Mouse (Mus musculus) kidney, embryonic 16.5 days (tissue): ENCODE results near the gene Aste1. TPM values are rescaled to one million over a fixed set of nuclear protein-coding genes. Genes with fewer than 3 reads are reported as not detected.

Experiments
- ATAC-seq: fragments of 200-750 bp; cut with Nextera tagmentation; 2 replicates; pipeline ENCODE4 v1.8.0; 2017; ENCODE audit warnings: moderate TSS enrichment; ENCODE audit not compliant: low FRiP score, low TSS enrichment
- H3K27ac ChIP-seq: fragments of 300-500 bp; sonication (generic); 2 replicates; pipeline ENCODE4 v1.5.1; 2014; ENCODE audit warnings: low read length
- H3K27me3 ChIP-seq: fragments of 300-500 bp; sonication (generic); 2 replicates; pipeline ENCODE4 v1.6.1; 2014; ENCODE audit warnings: low read length, control low read depth, mixed read lengths; ENCODE audit not compliant: insufficient read depth
- H3K36me3 ChIP-seq: fragments of 300-500 bp; sonication (generic); 2 replicates; pipeline ENCODE4 v1.6.1; 2014; ENCODE audit warnings: low read length, control low read depth, mixed read lengths; ENCODE audit not compliant: insufficient read depth
- H3K4me1 ChIP-seq: fragments of 300-500 bp; sonication (generic); 2 replicates; pipeline ENCODE4 v1.6.1; 2014; ENCODE audit warnings: low read length, control low read depth, mixed read lengths; ENCODE audit not compliant: insufficient read depth
- H3K4me2 ChIP-seq: fragments of 300-500 bp; sonication (generic); replicated peaks from 2 replicates; pipeline ENCODE4 v1.6.1; 2014; ENCODE audit warnings: low read depth, low read length
- H3K4me3 ChIP-seq: fragments of 300-500 bp; sonication (generic); 2 replicates; pipeline ENCODE4 v1.5.1; 2014; ENCODE audit warnings: mild to moderate bottlenecking, low read length
- H3K9ac ChIP-seq: fragments of 300-500 bp; sonication (generic); replicated peaks from 2 replicates; pipeline ENCODE4 v1.6.1; 2014; ENCODE audit warnings: low read length
- H3K9me3 ChIP-seq: fragments of 300-500 bp; sonication (generic); 2 replicates; pipeline ENCODE4 v1.6.1; 2016; ENCODE audit warnings: low read length, control low read depth
- WGBS: fragments of 180-500 bp; shearing (Covaris S2); extraction: QIAGEN DNeasy Blood & Tissue Kit; methylation state at CpG from one replicate; pipeline ENCODE4 v1.1.7; 2014; 5-methylcytosine and 5-hydroxymethylcytosine counted together
- polyA plus RNA-seq: library from polyadenylated mRNA; unstranded; fragments of >200 nt; fragmentation: Nextera tagmentation; extraction: Ambion mirVana; gene quantifications from 2 replicates; pipeline ENCODE4 v1.2.1, GENCODE M21; 2015

Aste1 gene
- polyA plus RNA-seq, 1 experiment from 2014 or later: 15.1 TPM

DNA sequence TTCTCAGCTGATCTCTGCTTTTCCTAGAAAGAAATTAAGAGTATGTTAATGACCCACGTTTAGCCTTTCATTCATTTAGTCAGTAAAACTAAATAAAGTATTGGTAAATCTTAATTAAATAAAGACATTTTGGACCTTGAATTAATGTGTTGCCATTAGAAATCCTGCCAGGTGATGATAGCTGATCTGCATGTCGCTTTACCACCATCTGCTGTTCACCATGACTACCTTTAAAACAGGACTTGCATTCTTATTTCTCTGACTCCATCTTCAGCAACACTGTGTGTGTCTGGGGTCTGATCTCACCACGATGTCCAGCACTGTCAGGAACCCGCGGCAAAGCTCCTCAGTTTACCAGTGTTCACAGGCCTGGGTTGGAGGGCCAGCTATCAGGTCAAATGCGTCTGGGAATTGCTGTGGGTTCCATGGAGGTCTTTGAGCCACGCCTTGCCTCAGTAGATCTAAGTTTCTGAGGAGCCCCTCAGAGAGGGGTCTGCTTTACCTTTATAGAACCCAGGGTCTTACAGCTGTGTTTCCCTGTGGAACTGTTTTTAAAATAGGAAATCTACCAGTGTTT, 18.1 kb upstream of the Aste1 start:
- Histone ChIP-seq H3K4me2 (no peak overlapping the region), H3K4me1 (no peaks in the 10 kb centered on the region), H3K27ac (no peak overlapping the region), H3K9ac (no peak overlapping the region), H3K9me3 (no peaks in the 10 kb centered on the region), H3K4me3 (no peak overlapping the region), H3K27me3 (no peaks in the 10 kb centered on the region), H3K36me3 (no peaks in the 10 kb centered on the region)
- WGBS: 82% methylated on average over 7 of the region's 7 CpGs
- ATAC-seq: no peak

DNA sequence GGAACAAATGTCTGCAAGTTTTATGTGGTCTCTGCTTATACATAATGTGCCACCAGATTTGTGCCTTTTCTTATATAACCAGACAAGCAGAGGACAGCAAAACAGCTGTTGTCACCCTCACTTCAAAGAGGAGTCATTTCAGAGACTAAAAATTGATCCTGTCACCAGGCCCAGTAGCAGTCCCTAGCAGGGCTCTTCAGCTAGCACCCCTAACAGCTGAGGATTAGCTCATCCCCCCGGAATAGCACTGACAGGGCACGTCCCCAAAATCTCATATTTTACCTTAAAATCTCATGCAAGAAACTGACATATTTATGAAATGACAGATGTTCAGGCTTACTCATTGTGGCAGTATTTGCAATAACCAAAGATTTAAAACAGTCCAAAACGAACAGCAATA, 17.6 kb upstream of the Aste1 start:
- WGBS: 68% methylated on average over 3 of the region's 3 CpGs
- Histone ChIP-seq H3K4me1 (no peaks in the 10 kb centered on the region), H3K36me3 (no peaks in the 10 kb centered on the region), H3K27me3 (no peaks in the 10 kb centered on the region), H3K27ac (no peak overlapping the region), H3K9me3 (no peaks in the 10 kb centered on the region), H3K4me2 (no peak overlapping the region), H3K9ac (no peak overlapping the region), H3K4me3 (no peak overlapping the region)
- no peak for ATAC-seq

DNA sequence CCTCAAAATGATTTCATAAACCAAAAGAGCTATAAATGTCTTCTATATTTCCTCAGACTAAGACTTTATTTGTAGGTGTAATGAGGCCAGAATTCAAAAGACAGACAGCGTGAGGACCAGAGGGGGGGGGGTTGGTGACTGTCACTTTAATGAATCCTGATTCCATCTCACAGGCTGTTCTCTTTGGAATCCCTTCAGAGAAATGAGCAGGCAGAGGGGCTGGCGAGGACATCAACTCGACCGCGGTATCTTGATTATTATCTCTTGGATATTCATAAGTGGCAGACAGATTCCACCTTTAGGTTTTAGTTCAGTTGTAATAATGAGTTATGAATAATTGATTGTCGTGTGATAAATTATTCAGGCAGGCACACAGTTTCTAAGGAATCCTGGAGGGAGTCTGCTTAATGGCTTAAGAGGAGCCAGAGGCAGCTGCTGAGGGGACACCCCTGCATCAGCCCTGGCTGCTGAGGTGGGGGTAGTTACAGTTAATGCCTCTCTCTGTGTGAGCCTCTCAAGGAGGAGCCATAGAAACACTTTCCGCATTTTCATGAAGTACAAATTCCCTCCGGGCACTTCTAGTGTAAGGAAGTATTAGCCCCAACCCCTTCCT, 15.6 kb upstream of the Aste1 start:
- H3K4me2 ChIP-seq: no peak overlapping the region
- WGBS: 74% methylated on average over 8 of the region's 8 CpGs
- no peaks in the 10 kb centered on the region for H3K4me1 ChIP-seq
- no peak overlapping the region for H3K27ac ChIP-seq
- ATAC-seq: no peak
- no peak overlapping the region for H3K4me3 ChIP-seq
- H3K9ac ChIP-seq: no peak overlapping the region
- H3K27me3 ChIP-seq: no peaks in the 10 kb centered on the region
- no peaks in the 10 kb centered on the region for H3K9me3 ChIP-seq
- H3K36me3 ChIP-seq: no peaks in the 10 kb centered on the region

DNA sequence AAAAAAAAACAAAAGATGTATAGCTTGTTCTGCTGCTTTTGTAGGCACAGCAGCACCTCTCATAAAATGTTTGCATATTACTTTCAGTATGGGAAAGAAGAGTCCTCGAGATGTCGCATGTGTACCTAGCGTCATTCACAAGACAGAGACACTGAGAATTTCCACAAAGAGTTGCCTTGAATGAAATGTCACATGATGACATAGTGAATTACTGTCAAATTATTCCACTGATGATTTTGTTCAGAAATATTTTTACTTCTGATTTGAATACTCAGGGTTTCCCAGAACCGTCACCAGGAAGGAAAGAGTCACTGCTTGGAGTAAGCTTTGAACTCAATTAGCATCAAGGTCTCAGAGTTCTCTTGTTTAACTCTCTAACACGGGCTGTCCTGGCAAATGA, 7.8 kb upstream of the Aste1 start:
- H3K9me3 ChIP-seq: no peaks in the 10 kb centered on the region
- no peaks in the 10 kb centered on the region for H3K36me3 ChIP-seq
- H3K27me3 ChIP-seq: no peaks in the 10 kb centered on the region
- H3K4me3 ChIP-seq: no peak overlapping the region
- 75% methylated on average over 5 of the region's 5 CpGs for WGBS
- H3K9ac ChIP-seq: no peak overlapping the region
- no peak overlapping the region for H3K4me2 ChIP-seq
- no peak for ATAC-seq
- H3K4me1 ChIP-seq: no peaks in the 10 kb centered on the region
- no peak overlapping the region for H3K27ac ChIP-seq

DNA sequence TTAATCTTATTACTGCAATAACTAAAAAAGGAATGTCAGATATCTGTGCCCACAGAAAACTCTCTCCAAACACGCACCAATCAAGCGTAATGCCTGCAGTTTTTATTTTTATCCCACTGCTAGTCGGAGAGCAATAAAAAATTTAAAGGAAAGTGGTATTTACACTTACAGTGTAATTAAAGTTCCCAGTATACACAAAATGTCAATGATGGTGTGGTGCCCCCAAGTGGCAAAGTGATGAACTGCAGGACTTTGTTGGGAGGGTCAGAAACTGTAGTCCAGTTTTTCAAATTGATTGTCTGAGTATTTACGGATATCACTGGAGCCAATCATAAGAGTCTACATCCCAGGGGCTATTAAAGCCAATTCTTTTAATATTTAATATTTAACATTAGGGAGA, 5.9 kb upstream of the Aste1 start:
- H3K4me3 ChIP-seq: no peak overlapping the region
- 12% methylated on average over 4 of the region's 4 CpGs for WGBS
- no peak overlapping the region for H3K27ac ChIP-seq
- H3K27me3 ChIP-seq: no peaks in the 10 kb centered on the region
- no peak overlapping the region for H3K4me2 ChIP-seq
- no peaks in the 10 kb centered on the region for H3K4me1 ChIP-seq
- ATAC-seq: no peak
- H3K36me3 ChIP-seq: no peaks in the 10 kb centered on the region
- H3K9ac ChIP-seq: no peak overlapping the region
- H3K9me3 ChIP-seq: no peaks in the 10 kb centered on the region

DNA sequence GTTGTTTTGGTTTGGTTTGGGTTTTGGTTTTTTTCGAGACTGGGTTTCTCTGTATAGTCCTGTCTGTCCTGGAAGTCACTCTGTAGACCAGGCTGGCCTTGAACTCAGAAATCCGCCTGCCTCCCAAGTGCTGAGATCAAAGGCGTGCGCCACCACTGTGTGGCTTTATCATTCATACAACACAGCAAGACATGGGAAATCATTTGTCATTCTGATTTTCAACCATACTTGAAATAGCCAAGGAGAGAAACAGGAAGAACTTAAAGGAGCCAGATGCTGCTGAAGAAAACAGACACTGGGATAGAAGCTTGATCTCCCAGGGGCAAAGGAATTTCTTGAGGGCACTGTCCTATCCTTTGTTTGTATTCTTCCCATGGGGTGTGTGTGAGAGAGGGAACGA, 4.6 kb upstream of the Aste1 start:
- H3K4me3 ChIP-seq: no peak overlapping the region
- H3K36me3 ChIP-seq: no peaks in the 10 kb centered on the region
- no peak overlapping the region for H3K27ac ChIP-seq
- H3K4me2 ChIP-seq: no peak overlapping the region
- H3K27me3 ChIP-seq: no peaks in the 10 kb centered on the region
- 68% methylated on average over 4 of the region's 5 CpGs for WGBS
- no peak for ATAC-seq
- H3K9ac ChIP-seq: no peak overlapping the region
- no peaks in the 10 kb centered on the region for H3K4me1 ChIP-seq
- H3K9me3 ChIP-seq: no peaks in the 10 kb centered on the region

DNA sequence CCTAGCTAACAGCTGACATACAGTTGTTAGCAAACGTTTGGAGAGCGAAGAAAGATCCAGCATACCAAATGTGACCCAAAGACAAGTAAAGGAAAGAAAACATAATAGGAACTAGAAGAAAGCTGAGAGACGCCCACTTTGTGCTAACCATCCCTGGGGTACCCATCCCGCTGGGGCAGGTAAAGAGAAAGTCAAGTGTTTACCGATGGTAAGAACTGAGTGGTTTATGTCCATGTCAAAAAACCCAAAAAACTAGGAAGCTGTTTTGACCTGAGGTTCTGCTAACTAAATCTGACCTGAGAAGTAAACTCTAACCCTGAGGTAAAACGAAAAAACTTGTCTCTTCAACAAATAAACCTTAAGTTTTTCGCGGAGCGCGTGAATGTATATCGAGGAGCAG, 472 bp upstream of the Aste1 start:
- 14% methylated on average over 11 of the region's 11 CpGs for WGBS
- Histone ChIP-seq H3K4me1 (peaks cover 21% of the 10 kb centered on the region), H3K27ac (no peak overlapping the region), H3K36me3 (peaks cover 14% of the 10 kb centered on the region), H3K4me2 (peak overlapping the region; percentile 74), H3K9me3 (no peaks in the 10 kb centered on the region), H3K9ac (peak overlapping the region; percentile 43; the same call in 1 of the 2 replicates), H3K27me3 (no peaks in the 10 kb centered on the region), H3K4me3 (peak overlapping the region; percentile 73)
- peak; percentile 23; the same call in 1 of the 2 replicates for ATAC-seq

DNA sequence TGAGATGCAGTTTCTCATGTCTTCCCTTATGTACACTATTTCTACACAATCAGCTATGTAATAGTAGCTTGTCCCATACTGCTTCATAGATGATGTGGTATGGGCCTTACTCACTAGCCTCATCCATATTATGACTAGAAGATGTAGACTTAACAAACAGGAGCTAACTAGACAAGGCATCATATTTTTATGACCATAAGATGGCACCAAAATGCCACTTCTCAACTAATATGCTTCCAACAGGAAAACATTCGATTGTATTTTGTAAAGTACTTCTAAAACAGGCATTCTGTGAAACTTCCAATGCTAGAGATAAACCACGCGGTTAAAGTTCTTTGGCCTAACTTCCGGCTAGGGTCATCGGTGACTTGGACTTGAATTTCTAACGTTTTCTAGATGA, 13.4 kb downstream of the Aste1 start:
- no peaks in the 10 kb centered on the region for H3K9me3 ChIP-seq
- no peak for ATAC-seq
- H3K27ac ChIP-seq: no peak overlapping the region
- H3K27me3 ChIP-seq: no peaks in the 10 kb centered on the region
- no peaks in the 10 kb centered on the region for H3K4me1 ChIP-seq
- H3K36me3 ChIP-seq: peaks cover 34% of the 10 kb centered on the region
- H3K9ac ChIP-seq: no peak overlapping the region
- H3K4me3 ChIP-seq: no peak overlapping the region
- no peak overlapping the region for H3K4me2 ChIP-seq
- WGBS: 88% methylated on average over 6 of the region's 6 CpGs

DNA sequence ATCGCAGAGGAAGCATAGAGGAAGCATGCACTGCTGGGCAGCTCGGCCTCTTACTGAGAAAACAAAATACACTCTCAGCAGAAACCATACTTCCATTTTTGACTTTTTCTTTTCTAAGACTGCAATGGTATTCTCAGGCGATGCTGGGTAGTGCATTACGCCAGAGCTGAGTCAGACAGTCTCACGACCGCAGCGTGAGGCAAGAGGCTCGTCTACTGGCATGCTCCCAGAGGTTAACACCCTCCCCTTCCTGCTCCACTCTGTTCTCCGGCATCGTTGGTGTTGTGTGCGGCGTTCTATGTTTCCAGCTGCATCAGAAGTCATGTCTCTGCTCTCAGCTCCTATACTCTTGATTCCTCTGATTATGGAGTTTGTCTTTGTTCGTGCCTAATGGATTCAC, 63.8 kb downstream of the Aste1 start:
- H3K9ac ChIP-seq: no peak overlapping the region
- WGBS: 90% methylated on average over 13 of the region's 13 CpGs
- no peak overlapping the region for H3K4me2 ChIP-seq
- H3K4me3 ChIP-seq: no peak overlapping the region
- ATAC-seq: no peak
- no peaks in the 10 kb centered on the region for H3K27me3 ChIP-seq
- peaks cover 28% of the 10 kb centered on the region for H3K36me3 ChIP-seq
- H3K4me1 ChIP-seq: no peaks in the 10 kb centered on the region
- H3K27ac ChIP-seq: no peak overlapping the region
- H3K9me3 ChIP-seq: no peaks in the 10 kb centered on the region

DNA sequence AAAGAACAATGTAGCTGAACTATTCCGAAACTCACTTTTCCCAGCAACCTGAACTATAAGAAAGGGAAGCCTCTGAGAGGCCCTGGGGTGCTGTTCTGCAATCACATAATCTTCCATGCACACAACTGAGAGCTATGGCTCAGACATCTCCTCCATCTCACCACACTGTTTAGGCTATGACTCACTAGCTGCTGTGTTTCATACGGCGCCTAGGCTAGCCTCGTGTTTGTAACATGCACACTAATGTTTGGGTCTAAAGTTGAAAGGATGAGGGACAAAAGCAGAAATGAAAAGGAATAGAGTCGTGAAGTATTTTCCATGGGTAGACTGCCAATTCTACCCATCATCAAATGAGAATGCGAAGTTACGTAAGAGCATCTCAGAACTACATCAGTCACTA, 66.3 kb downstream of the Aste1 start:
- no peak overlapping the region for H3K9ac ChIP-seq
- no peak overlapping the region for H3K4me2 ChIP-seq
- no peaks in the 10 kb centered on the region for H3K4me1 ChIP-seq
- H3K9me3 ChIP-seq: no peaks in the 10 kb centered on the region
- peaks cover 31% of the 10 kb centered on the region for H3K36me3 ChIP-seq
- H3K27me3 ChIP-seq: no peaks in the 10 kb centered on the region
- no peak overlapping the region for H3K27ac ChIP-seq
- ATAC-seq: no peak
- H3K4me3 ChIP-seq: no peak overlapping the region
- 93% methylated on average over 7 of the region's 7 CpGs for WGBS
